Mouse (Mus musculus) MEL (cell line): Measurements from ENCODE around the gene Gm853. TPM values are rescaled to one million over a fixed set of nuclear protein-coding genes. Genes with fewer than 3 reads are reported as not detected.

Source experiments
- DNase-seq: peaks from one replicate; pipeline ENCODE4 v3.0.0; 2011; ENCODE audit warnings: low read depth, low spot score
- H3K27ac ChIP-seq: 2 replicates; pipeline ENCODE4 v1.5.1; 2012; ENCODE audit warnings: low read depth, mild to moderate bottlenecking, control low read depth, low read length, moderate library complexity; ENCODE audit not compliant: control insufficient read depth
- H3K27me3 ChIP-seq, 2 experiments: fragments of 150-350 bp in 1 of 2; sonication (generic) in 1 of 2; 2 replicates each; pipeline ENCODE4 v1.6.1; 2012; ENCODE audit warnings: low read length in 2 of 2, mild to moderate bottlenecking in 2 of 2, improper control_type of control experiment in 1 of 2, moderate library complexity in 1 of 2; ENCODE audit not compliant: insufficient read depth in 2 of 2, control insufficient read depth in 1 of 2
- H3K36me3 ChIP-seq, 2 experiments: 2 replicates each; pipeline ENCODE4 v1.6.1; 2012 to 2014; ENCODE audit warnings: low read length in 2 of 2, improper control_type of control experiment in 1 of 2, inconsistent platforms in 1 of 2, mild to moderate bottlenecking in 1 of 2; ENCODE audit not compliant: insufficient read depth in 2 of 2, control insufficient read depth in 1 of 2
- H3K4me1 ChIP-seq, 2 experiments: fragments of 150-350 bp in 1 of 2; sonication (generic) in 1 of 2; 2 replicates each; pipeline ENCODE4 v1.6.1; 2012; ENCODE audit warnings: low read length in 2 of 2, improper control_type of control experiment in 1 of 2, mild to moderate bottlenecking in 1 of 2; ENCODE audit not compliant: insufficient read depth in 2 of 2, control insufficient read depth in 1 of 2
- H3K4me3 ChIP-seq, 2 experiments: fragments of 150-350 bp in 1 of 2; sonication (generic) in 1 of 2; 2 replicates each; pipeline ENCODE4 v1.5.1; 2012; ENCODE audit warnings: low read depth in 2 of 2, low read length in 2 of 2, mild to moderate bottlenecking in 2 of 2, moderate library complexity in 2 of 2, control low read depth in 1 of 2, improper control_type of control experiment in 1 of 2; ENCODE audit not compliant: control insufficient read depth in 1 of 2, insufficient read depth in 1 of 2
- H3K79me2 ChIP-seq: 2 replicates; pipeline ENCODE4 v1.6.1; 2012; ENCODE audit warnings: mild to moderate bottlenecking, low read length, moderate library complexity; ENCODE audit not compliant: control insufficient read depth, poor library complexity, insufficient read depth
- H3K9ac ChIP-seq: 2 replicates; pipeline ENCODE4 v1.6.1; 2012; ENCODE audit warnings: low read depth, mild to moderate bottlenecking, control low read depth, low read length, moderate library complexity; ENCODE audit not compliant: control insufficient read depth, poor library complexity, severe bottlenecking
- H3K9me3 ChIP-seq: fragments of 150-350 bp; sonication (generic); replicated peaks from 2 replicates; pipeline ENCODE4 v1.6.1; 2012; ENCODE audit warnings: mild to moderate bottlenecking, low read length, improper control_type of control experiment, moderate library complexity; ENCODE audit not compliant: insufficient read depth
- ELF1 ChIP-seq: IDR thresholded peaks from 2 replicates; pipeline ENCODE4 v1.6.1; 2014; ENCODE audit warnings: low read depth, mild to moderate bottlenecking, inconsistent platforms, low read length, improper control_type of control experiment, moderate library complexity
- GABPA ChIP-seq: IDR thresholded peaks from 2 replicates; pipeline ENCODE4 v1.6.1; 2012; ENCODE audit warnings: low read depth, mild to moderate bottlenecking, inconsistent platforms, low read length, improper control_type of control experiment, moderate library complexity
- GATA1 ChIP-seq: IDR thresholded peaks from 2 replicates; pipeline ENCODE4 v1.6.1; 2011; ENCODE audit warnings: low read depth, low read length, improper control_type of control experiment
- HCFC1 ChIP-seq: IDR thresholded peaks from 2 replicates; pipeline ENCODE4 v1.6.1; 2012; ENCODE audit warnings: low read depth, mild to moderate bottlenecking, inconsistent platforms, low read length, improper control_type of control experiment, moderate library complexity
- JUND ChIP-seq: IDR thresholded peaks from 2 replicates; pipeline ENCODE4 v1.6.1; 2011; ENCODE audit warnings: low read depth, mild to moderate bottlenecking, improper control_type of control experiment, low read length
- MAFK ChIP-seq: IDR thresholded peaks from 2 replicates; pipeline ENCODE4 v1.6.1; 2011; ENCODE audit warnings: low read depth, mild to moderate bottlenecking, low read length, improper control_type of control experiment, borderline replicate concordance
- MAZ ChIP-seq: IDR thresholded peaks from 2 replicates; pipeline ENCODE4 v1.6.1; 2012; ENCODE audit warnings: low read depth, mild to moderate bottlenecking, inconsistent platforms, low read length, improper control_type of control experiment
- MYB ChIP-seq: IDR thresholded peaks from 2 replicates; pipeline ENCODE4 v1.6.1; 2011; ENCODE audit warnings: mild to moderate bottlenecking, low read depth, low read length, improper control_type of control experiment
- MYC ChIP-seq: IDR thresholded peaks from 2 replicates; pipeline ENCODE4 v1.6.1; 2011; ENCODE audit warnings: low read depth, mild to moderate bottlenecking, low read length, improper control_type of control experiment, moderate library complexity
- POLR2A ChIP-seq, 2 experiments: IDR thresholded peaks; 2 replicates each; pipeline ENCODE4 v1.6.1; 2011 to 2012; ENCODE audit warnings: low read length in 2 of 2, mild to moderate bottlenecking in 2 of 2, control low read depth in 1 of 2, improper control_type of control experiment in 1 of 2, low read depth in 1 of 2, moderate library complexity in 1 of 2; ENCODE audit not compliant: control insufficient read depth in 1 of 2, insufficient read depth in 1 of 2, poor library complexity in 1 of 2
- RCOR1 ChIP-seq: IDR thresholded peaks from 2 replicates; pipeline ENCODE4 v1.6.1; 2012; ENCODE audit warnings: low read depth, mild to moderate bottlenecking, inconsistent platforms, low read length, improper control_type of control experiment
- SIN3A ChIP-seq: IDR thresholded peaks from 2 replicates; pipeline ENCODE4 v1.6.1; 2012; ENCODE audit warnings: low read length, improper control_type of control experiment, inconsistent platforms
- TBP ChIP-seq: IDR thresholded peaks from 2 replicates; pipeline ENCODE4 v1.8.0; 2011; ENCODE audit warnings: low read depth, low read length, improper control_type of control experiment
- ZMIZ1 ChIP-seq: IDR thresholded peaks from 2 replicates; pipeline ENCODE4 v1.6.1; 2012; ENCODE audit warnings: low read depth, mild to moderate bottlenecking, inconsistent platforms, low read length, improper control_type of control experiment, moderate library complexity
- polyA plus RNA-seq, 2 experiments: library from polyadenylated mRNA; stranded (reverse) in 1 of 2; unstranded in 1 of 2; fragments of >175 nt in 1 of 2; fragments of >200 nt in 1 of 2; gene quantifications; 2 replicates each; pipeline versions ENCODE4 v1.2.1 to v1.2.4; 2012; ENCODE audit warnings: low replicate concordance in 2 of 2, low read depth in 1 of 2; ENCODE audit not compliant: insufficient read length in 2 of 2, insufficient read depth in 1 of 2, missing spikeins in 1 of 2
- total RNA-seq: library from RNA; depleted of rRNA; stranded (reverse); fragments of 300-350 nt; gene quantifications from 2 replicates; pipeline ENCODE4 v1.2.3, GENCODE M21; 2012; rRNA removed

The Gm853 gene
- total and polyA plus RNA-seq, 3 experiments, result 0.04 TPM; not detected in 2

- Histone ChIP-seq H3K36me3 (0 out of 4 replicates have a peak, but pooled peaks cover 0 to 2% of the 10 kb centered on the region in 2 experiments), H3K79me2 (no peaks in the 10 kb centered on the region), H3K4me1 (peaks cover 0 to 3% of the 10 kb centered on the region in 2 experiments; a peak in 1 of 4 replicates), H3K9ac (no peak overlapping the region), H3K27ac (no peak overlapping the region), H3K9me3 (no peaks in the 10 kb centered on the region), H3K4me3 (no peak overlapping the region), H3K27me3 (no peaks in the 10 kb centered on the region; a peak in 1 of 4 replicates)
- TF ChIP-seq MAFK (no peak), POLR2A (IDR thresholded peaks at IDR 0.05; ENCODE audit: control insufficient read depth in 1 of 2, insufficient read depth in 1 of 2, low read depth in 1 of 2, low read length in 2 of 2, poor library complexity in 1 of 2) (no peak), HCFC1 (no peak), JUND (no peak), ELF1 (no peak), MYC (no peak), SIN3A (no peak), RCOR1 (no peak), MYB (no peak), TBP (no peak), MAZ (no peak), GABPA (no peak)
- no peak for DNase-seq
These were observed 58.8 kb downstream of the Gm853 start for GRCm38 (mm10) chr4:130163391-130163861.

- H3K9ac ChIP-seq, result no peak overlapping the region
- DNase-seq, result no peak
- no peak overlapping the region for H3K4me3 ChIP-seq
- no peaks in the 10 kb centered on the region for H3K9me3 ChIP-seq
- no peaks in the 10 kb centered on the region for H3K4me1 ChIP-seq
- TF ChIP-seq MAFK (no peak), ZMIZ1 (no peak), GATA1 (no peak)
- H3K79me2 ChIP-seq, result no peaks in the 10 kb centered on the region
- peaks cover 0 to 4% of the 10 kb centered on the region in 2 experiments; a peak in 3 of 4 replicates for H3K27me3 ChIP-seq
- no peaks in the 10 kb centered on the region for H3K36me3 ChIP-seq
- H3K27ac ChIP-seq, result no peak overlapping the region
These were observed 60.9 kb downstream of the Gm853 start for GRCm38 (mm10) chr4:130161349-130161748.

Other genes starting within 250 kb of the Gm853 start
- 0.04 TPM in 1 of 2 replicates, not detected in the other for gene Adgrb2, start 237.5 kb downstream of the Gm853 start, total RNA-seq
- gene Adgrb2, start 237.5 kb downstream of the Gm853 start, polyA plus RNA-seq, result under 1 TPM in 1 of 2 experiments, not detected in 1; 0.15 TPM
- 0.23 and 0.50 TPM in 2 replicates for gene Col16a1, start 174.6 kb downstream of the Gm853 start, total RNA-seq
- under 1 TPM in 1 of 2 experiments, not detected in 1; 0.25 TPM for gene Col16a1, start 174.6 kb downstream of the Gm853 start, polyA plus RNA-seq
- 24.3 and 27.3 TPM in 2 replicates for gene Pef1, start 119.8 kb downstream of the Gm853 start, total RNA-seq
- 10 to 100 TPM in 1 of 2 experiments, not detected in 1; 49.8 TPM for gene Pef1, start 119.8 kb downstream of the Gm853 start, polyA plus RNA-seq
- not detected in 2 replicates for gene Hcrtr1, start 83.0 kb downstream of the Gm853 start, total RNA-seq
- not detected for gene Hcrtr1, start 83.0 kb downstream of the Gm853 start, polyA plus RNA-seq
- gene Tinagl1, start 47.3 kb downstream of the Gm853 start, total RNA-seq, result 6.1 and 6.2 TPM in 2 replicates
- 10 to 100 TPM in 1 of 2 experiments, not detected in 1; 21.9 TPM for gene Tinagl1, start 47.3 kb downstream of the Gm853 start, polyA plus RNA-seq
- not detected in 2 replicates for gene Serinc2, start 56.8 kb upstream of the Gm853 start, total RNA-seq
- gene Serinc2, start 56.8 kb upstream of the Gm853 start, polyA plus RNA-seq, result under 1 TPM in 1 of 2 experiments, not detected in 1; 0.21 TPM
- gene Fabp3, start 86.2 kb upstream of the Gm853 start, total RNA-seq, result not detected in 2 replicates
- under 1 TPM in 1 of 2 experiments, not detected in 1; 0.60 TPM for gene Fabp3, start 86.2 kb upstream of the Gm853 start, polyA plus RNA-seq
- gene Gm10570, start 86.3 kb upstream of the Gm853 start, total RNA-seq, result not detected in 2 replicates
- gene Gm10570, start 86.3 kb upstream of the Gm853 start, polyA plus RNA-seq, result not detected
- 35.8 and 43.7 TPM in 2 replicates for gene Zcchc17, start 137.5 kb upstream of the Gm853 start, total RNA-seq
- 10 to 100 TPM in 1 of 2 experiments, not detected in 1; 62.5 TPM for gene Zcchc17, start 137.5 kb upstream of the Gm853 start, polyA plus RNA-seq
- gene Snrnp40, start 137.7 kb upstream of the Gm853 start, total RNA-seq, result 127 and 133 TPM in 2 replicates
- gene Snrnp40, start 137.7 kb upstream of the Gm853 start, polyA plus RNA-seq, result 100 to 1,000 TPM; 151 to 371 TPM